Mouse (Mus musculus): ENCODE results near the gene Ak5.

DNA sequence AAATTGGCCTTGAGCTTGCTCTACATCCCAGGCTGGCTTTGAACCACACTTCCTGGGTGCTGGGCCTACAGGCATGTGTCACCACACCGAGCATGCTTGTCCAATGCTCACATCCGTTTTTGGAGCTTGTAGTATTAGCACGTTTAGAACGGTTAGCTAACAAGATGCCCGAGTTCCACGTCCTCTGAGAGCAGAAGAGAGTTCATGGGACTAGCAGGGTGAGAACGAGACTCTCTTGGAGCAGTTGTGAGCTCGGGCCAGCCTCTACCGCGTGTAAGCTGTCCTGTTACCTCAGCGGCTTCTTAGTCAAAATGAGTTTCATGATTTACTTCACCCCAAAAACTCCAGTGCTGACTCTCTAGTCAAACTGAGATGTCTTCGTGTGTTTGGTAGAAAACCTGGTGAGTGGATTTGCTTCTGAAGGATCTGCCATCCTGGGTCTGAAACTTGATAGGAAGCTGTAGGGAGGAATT is 199.6 kb downstream of the Ak5 start:
- no peak for TF ChIP-seq CTCF (IDR thresholded peaks at IDR 0.05; ENCODE audit: low read depth)
- TF ChIP-seq EP300 (optimal IDR thresholded peaks at IDR 0.05): no peak

Data from stomach, postnatal 0 days (tissue).